Mouse (Mus musculus): Measurements from ENCODE around the gene Best3. TPM values are rescaled to one million over a fixed set of nuclear protein-coding genes. Genes with fewer than 3 reads are reported as not detected.

Best3 gene
- polyA plus RNA-seq (2015; fragmentation: Illumina TruSeq; extraction: RNeasy Lipid Tissue Mini Kit (QIAGEN cat#74804); ENCODE audit: insufficient read depth, low read depth, low replicate concordance), result 0.30 TPM

GRCm38 (mm10) chr10:116986264-116987082 is at the start of gene Best3:
TSS of gene Best3 (plus strand) at chr10:116986314.

GRCm38 (mm10) chr10:116950009-116950769 is 35.9 kb upstream of the Best3 start, which contains the start of gene Rab3ip:
TSS of gene Rab3ip (minus strand) at chr10:116950769.

DNA sequence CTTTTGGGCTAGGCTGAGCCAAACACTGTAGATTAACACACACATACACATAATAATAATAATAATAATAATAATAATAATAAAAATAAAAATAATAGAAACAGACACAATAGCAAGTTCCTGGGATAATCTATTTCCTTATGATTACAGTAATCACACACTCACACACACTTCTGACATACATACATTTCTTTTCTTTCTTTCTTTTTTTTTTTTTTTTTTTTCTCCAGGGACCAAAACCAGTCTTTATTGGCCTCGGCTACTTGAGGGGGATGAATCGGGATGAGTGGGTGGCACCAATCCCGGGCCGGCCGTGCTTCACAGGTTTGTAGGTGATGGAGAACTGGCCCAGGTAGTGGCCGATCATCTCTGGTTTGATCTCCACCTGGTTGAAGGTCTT is 13.6 kb upstream of the Best3 start, which contains the start of gene Gm10271:
Gm10271 (minus strand) TSS at position 101 of the 400 bp plus-strand sequence.

DNA sequence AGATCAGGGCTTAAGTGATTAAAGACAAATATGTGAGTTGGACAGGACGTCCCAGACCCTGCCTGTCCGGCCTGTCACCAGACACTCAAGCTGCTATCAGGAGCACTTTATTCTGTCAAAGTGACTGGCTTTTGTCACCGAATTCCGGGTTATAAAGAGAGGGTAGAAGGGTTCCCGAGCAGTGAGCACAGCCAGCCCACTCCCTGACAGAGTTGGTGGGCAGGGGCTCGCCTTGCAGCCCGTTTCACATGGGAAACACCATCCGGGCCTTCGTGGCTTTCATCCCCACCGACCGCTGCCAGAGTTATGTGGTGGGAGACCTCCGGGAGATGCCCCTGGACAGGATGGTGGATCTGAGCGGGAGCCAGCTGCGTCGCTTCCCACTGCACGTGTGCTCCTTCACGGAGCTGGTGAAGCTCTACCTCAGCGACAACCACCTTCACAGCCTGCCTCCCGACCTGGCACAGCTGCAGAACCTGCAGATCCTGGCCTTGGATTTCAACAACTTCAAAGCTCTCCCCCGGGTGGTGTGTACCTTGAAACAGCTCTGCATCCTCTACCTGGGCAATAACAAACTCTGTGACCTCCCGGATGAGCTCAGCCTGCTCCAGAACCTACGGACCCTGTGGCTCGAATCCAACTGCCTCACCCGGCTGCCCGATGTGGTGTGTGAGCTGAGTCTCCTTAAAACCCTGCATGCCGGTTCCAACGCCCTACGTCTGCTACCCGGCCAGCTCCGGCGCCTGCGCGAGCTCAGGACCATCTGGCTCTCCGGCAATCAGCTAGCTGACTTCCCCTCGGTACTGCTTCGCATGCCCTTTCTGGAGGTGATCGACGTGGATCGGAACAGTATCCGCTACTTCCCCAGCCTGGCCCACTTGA is 59.3 kb downstream of the Best3 start, which contains the start of gene Lrrc10:
Lrrc10 (plus strand) TSS at position 167 of the 882 bp plus-strand sequence.

DNA sequence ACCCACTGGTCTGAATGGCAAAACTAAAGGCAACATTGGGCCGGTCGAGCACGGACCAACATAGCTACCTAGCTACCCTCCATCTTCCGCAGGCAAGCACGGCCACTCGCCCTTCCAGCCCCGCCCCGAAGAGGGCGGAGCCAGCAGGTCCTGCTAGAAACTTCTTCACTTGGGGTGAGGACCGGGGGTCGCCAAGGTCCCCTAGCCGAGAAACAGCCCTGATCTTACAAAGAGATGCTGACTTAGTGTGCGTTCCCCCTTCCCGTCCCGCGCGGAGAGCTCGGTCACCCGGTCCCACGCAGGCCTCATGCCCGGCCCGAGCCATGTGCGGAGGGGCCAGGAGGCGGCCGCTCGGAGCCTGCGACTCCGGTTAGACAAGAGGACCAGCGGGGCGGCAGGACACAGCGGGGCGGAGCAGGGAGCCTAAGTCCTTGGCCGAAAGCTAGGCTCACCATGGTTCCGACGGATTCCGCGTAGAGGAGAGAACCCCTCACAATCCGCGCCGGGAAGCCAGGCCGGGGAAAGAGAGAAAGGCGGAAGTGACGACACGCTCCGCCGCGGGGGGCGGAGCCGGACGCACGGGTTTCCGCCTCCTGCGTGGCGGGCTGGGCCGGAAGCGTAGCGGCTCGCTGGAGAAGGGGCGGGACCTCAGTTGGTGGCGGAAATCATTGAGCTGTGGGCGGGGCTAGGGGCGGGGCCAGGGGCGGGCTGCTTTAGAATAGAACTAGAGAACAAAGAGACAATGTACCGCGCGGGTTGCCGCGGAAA is 77.3 kb downstream of the Best3 start, which contains the start of gene Cct2:
Cct2 (minus strand) TSS at position 561 of the 768 bp plus-strand sequence.

Other genes starting within 250 kb of the Best3 start
- gene Myrfl, start 89.4 kb upstream of the Best3 start, polyA plus RNA-seq (2015; fragmentation: Illumina TruSeq; extraction: RNeasy Lipid Tissue Mini Kit (QIAGEN cat#74804); ENCODE audit: insufficient read depth, low read depth, low replicate concordance), result not detected
- gene Rab3ip, start 35.5 kb upstream of the Best3 start, polyA plus RNA-seq (2015; fragmentation: Illumina TruSeq; extraction: RNeasy Lipid Tissue Mini Kit (QIAGEN cat#74804); ENCODE audit: insufficient read depth, low read depth, low replicate concordance), result 3.4 TPM
- gene Gm10271, start 13.7 kb upstream of the Best3 start, polyA plus RNA-seq (2015; fragmentation: Illumina TruSeq; extraction: RNeasy Lipid Tissue Mini Kit (QIAGEN cat#74804); ENCODE audit: insufficient read depth, low read depth, low replicate concordance), result not detected
- not detected for gene Lrrc10, start 59.0 kb downstream of the Best3 start, polyA plus RNA-seq (2015; fragmentation: Illumina TruSeq; extraction: RNeasy Lipid Tissue Mini Kit (QIAGEN cat#74804); ENCODE audit: insufficient read depth, low read depth, low replicate concordance)
- gene Cct2, start 77.5 kb downstream of the Best3 start, polyA plus RNA-seq (2015; fragmentation: Illumina TruSeq; extraction: RNeasy Lipid Tissue Mini Kit (QIAGEN cat#74804); ENCODE audit: insufficient read depth, low read depth, low replicate concordance), result 36.6 TPM
- 4.6 TPM for gene Frs2, start 162.2 kb downstream of the Best3 start, polyA plus RNA-seq (2015; fragmentation: Illumina TruSeq; extraction: RNeasy Lipid Tissue Mini Kit (QIAGEN cat#74804); ENCODE audit: insufficient read depth, low read depth, low replicate concordance)
- 8.6 TPM for gene Yeats4, start 238.2 kb downstream of the Best3 start, polyA plus RNA-seq (2015; fragmentation: Illumina TruSeq; extraction: RNeasy Lipid Tissue Mini Kit (QIAGEN cat#74804); ENCODE audit: insufficient read depth, low read depth, low replicate concordance)

Data from pancreas, adult 10 weeks (tissue).